Mouse (Mus musculus): Measurements from ENCODE around the gene Smo.
"Not testable (repeated sequence)": the region's sequence is repeated elsewhere in the genome, so short reads cannot be mapped to it uniquely, and the experiment has no call there.

Smo gene

DNA sequence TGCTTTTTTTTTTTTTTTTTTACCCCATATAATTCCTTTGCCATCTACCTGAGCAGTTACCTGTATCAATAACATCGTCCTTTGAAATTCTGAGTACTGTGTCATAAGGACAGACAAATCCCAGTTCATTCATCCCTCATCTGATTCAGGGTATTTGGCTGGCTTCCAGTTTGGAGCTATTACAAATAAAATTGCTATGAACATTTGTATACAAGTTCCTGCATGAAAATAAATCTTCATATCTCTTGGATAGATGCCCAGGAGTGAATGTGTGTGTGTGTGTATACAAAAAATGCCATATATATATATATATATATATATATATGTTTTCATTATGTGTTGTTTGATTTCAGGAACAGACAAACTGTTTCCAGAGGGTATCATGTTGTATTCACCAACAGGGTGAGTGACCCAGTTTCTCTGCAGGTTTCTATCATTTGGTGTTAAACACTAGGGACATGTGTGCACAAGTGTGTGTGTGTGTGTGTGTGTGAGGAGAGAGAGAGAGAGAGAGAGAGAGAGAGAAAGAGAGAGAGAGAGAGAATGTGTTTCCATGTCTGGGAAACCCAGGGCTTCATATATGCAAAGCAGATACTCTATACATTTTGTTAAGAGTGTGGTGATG lies 8.6 kb upstream of the Smo start:
- DNase-seq (ENCODE audit: low spot score): no peak

DNA sequence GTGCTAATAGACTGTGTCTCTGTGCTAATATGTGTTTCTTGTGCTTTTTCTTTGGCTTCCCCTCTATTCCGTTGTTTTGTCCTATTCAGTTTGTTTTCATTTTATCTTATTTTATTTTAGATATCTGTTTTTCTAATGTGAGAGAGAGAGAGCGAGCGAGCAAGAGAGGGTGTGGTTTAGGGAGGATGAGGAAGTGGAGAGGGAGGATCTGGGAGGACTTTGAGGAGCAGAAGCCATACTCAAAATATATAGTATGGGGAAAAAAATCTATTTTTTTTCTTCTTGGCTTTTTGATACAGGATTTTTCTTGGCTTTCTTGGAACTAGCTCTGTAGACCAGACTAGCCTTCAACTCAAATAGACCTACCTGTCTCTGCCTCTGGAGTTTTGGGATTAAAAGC lies 7.3 kb upstream of the Smo start:
- no peak for DNase-seq (ENCODE audit: low spot score)

DNA sequence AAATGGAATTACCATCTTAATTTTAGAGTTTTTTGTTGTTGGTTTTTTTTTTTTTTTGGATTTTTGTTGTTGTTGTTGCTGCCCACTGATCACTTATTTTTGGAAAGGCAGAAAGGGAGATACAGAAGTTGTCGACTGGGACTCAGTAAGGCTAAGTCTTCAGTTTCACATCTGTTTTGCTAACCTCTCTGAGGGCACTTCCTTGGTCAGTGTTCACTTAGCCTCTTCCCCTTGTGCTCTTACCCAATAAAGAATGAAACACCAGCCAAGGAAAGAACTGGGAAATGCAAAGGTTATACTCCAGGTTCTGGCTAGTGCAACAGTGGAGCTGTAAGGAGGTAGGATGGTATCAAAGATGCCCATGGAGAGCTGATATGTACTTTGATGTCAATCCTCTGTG lies 5.8 kb upstream of the Smo start:
- DNase-seq (ENCODE audit: low spot score): no peak

DNA sequence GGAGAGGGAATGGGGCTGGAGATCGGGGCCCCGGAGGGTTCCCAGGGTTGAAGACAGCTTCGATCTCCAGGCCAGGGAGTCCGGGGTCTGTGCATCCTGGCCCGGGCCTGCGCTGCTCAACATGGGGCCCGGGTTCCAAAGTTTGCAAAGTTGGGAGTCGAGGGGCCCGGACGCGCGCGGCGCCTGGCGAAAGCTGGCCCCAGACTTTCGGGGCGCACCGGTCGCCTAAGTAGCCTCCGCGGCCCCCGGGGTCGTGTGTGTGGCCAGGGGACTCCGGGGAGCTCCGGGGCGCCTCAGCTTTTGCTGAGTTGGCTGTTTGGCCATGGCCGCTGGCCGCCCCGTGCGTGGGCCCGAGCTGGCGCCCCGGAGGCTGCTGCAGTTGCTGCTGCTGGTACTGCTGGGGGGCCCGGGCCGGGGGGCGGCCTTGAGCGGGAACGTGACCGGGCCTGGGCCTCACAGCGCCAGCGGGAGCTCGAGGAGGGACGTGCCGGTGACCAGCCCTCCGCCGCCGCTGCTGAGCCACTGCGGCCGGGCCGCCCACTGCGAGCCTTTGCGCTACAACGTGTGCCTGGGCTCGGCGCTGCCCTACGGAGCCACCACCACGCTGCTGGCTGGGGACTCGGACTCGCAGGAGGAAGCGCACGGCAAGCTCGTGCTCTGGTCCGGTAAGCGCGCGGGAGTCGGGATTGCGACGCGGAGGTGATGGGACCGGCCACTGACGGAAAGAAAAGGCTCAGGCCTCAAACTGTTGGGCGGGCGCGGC lies 567 bp downstream of the Smo start:
- no peak for DNase-seq (ENCODE audit: low spot score)

DNA sequence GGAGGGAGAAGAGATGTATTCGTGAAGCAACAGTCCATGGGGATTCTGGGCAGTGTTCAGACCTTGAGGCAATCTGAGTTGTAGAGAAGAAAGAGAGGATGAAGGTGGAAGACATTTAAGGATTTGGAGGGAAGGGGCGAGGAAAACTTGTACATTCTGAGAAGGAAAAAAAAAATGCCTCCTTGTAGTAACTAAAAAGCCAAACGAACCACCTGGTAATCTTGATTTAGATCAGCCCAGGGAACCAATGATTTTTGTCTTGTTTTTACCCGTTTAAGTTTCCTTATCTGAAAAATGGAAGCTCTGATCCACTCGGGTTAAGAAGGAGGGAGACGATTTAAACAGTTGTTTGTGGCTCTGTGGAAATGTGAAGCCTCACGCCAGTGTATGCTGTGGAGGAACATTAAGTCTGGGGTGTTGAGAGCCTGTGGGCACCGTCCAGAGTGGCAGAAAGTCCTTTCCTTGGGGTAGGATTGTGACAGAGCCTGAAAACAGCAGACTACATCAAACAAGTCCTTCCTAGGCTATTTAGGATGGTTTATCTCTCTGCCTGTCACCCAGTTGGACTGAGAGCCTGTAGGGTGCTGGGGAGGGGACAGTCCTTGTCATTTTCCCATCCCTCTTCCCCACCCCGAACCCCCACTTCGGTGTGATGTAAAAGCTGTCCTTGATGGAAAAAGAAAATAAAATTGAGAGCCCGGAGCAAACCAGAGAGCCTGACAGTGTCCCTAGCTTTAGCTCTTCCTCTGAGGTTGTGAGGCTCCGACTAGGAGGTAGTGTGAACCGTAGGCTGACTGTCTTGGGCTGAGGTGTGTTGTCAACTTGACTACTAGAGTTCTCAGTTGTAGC lies 1.5 kb downstream of the Smo start:
- DNase-seq (ENCODE audit: low spot score): no peak

DNA sequence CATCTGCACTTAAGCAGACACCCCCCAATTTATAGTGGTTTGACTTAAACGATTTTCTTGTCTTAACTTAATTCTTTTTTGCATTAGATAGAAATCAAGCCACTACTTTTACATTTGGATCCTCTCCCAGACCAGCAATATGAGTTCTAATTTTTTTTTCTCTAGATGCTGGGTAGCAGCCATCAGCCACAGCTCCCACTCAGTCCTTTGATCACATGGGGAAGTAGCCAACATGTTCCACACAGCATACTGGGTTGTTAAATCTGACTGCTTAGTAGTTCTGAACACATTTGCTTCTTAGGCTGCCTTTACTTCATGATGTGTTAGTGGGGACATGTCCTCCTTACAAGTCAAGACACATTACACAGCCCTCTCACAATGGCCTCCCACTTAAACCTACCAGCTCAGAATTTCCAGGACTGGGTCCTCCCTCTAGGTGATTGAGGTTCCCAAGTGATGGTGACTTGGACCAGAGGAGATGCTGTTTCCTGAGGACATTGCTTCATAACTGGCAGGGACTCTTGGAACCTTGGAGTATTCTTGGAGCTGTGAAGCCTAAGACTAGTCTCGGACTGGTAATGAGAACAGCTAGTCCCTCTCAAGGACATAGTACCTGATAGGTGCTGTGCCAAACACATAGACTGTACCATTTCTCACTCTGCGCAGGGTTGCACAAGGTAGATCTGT lies 16.3 kb downstream of the Smo start:
- DNase-seq (ENCODE audit: low spot score): no peak

DNA sequence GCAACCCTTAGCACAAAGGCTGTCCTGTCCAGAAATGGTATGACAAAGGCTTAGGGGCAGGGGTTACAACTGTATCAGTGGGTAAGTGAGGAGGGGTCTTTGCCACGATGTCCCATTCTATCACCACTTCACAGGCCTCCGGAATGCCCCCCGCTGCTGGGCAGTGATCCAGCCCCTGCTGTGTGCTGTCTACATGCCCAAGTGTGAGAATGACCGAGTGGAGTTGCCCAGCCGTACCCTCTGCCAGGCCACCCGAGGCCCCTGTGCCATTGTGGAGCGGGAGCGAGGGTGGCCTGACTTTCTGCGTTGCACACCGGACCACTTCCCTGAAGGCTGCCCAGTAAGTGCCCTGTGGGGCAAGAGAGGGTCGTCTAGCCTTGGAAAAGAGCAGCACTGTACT lies 18.0 kb downstream of the Smo start:
- DNase-seq (ENCODE audit: low spot score): no peak

DNA sequence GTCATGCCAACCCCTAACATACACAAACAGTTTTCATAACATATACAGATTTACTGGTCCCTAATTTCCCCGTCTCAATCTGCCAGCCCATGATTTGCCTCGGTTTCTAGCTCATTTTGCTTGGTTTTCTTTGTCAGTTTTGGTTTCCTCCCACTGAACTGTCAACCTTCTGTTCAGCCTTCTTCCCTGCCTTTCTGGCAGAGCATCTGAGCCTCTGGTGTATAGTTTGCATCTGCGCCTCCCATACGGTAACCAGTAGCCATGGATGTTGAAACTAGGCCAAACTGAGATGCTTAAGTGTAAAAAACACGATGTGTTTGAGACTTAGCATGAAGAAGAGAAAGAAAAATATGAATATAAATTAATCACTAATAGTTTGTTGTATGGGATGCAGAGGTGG lies 20.7 kb downstream of the Smo start:
- no peak for DNase-seq (ENCODE audit: low spot score)

DNA sequence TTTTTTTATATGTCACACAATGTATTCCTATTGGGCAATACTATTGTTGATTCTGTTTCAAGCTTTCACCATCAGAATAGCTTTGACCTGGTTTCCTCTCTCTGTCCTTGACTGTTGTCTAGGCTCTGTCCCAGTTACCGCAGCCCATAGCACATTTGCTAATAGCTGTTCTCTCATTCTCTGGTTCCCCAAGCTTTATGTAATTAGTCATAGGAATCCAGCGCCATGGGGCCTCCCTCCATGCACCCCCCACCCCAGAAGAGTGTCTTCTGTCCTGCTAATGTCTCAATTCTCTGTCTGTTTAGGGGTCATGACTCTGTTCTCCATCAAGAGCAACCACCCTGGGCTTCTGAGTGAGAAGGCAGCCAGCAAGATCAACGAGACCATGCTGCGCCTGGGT lies 21.2 kb downstream of the Smo start:
- DNase-seq (ENCODE audit: low spot score): no peak

DNA sequence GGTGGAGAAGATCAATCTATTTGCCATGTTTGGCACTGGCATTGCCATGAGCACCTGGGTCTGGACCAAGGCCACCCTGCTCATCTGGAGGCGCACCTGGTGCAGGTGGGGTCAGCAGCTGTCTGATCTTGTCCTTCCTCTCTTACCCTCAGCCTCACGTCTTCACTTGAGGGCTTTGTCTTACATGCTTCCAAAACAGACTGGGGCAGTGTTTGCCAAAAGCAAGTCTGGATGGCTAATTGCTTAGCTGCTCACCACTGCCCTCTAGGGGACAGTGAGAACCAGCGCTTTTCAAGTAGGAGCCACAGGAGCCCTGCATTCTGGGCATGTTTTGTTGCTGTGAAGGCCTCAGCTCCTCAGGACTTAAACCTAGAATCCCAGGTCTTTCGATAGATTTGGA lies 23.1 kb downstream of the Smo start:
- peak; percentile 79 for DNase-seq (ENCODE audit: low spot score)

DNA sequence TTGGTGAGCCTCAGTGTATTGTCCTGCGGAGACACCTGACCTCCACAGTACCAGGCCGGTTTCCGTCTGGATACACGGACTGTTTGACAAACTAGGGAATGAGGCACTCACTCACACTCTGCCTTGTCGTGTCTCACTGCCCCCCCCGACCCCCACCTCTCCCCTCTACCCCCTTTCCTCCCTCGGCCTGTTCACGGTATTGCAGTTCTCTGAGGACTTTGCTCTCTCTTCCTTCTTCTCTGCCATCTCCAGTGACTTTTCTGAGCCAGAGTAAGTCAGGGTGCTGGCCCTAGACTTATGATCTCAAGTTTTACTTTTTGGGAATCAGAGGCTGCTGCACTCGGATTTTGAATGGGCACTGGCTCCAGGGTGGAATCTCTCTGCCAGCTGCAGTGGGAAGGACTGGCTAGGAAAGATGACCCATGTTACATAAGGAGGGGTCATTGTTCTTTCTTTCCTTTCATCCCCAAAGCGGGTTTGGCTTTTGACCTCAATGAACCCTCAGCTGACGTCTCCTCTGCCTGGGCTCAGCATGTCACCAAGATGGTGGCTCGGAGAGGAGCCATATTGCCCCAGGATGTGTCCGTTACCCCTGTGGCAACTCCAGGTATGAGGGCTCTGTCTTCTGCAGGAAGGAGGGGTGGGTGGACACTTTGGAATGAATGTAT lies 23.8 kb downstream of the Smo start:
- no peak for DNase-seq (ENCODE audit: low spot score)

DNA sequence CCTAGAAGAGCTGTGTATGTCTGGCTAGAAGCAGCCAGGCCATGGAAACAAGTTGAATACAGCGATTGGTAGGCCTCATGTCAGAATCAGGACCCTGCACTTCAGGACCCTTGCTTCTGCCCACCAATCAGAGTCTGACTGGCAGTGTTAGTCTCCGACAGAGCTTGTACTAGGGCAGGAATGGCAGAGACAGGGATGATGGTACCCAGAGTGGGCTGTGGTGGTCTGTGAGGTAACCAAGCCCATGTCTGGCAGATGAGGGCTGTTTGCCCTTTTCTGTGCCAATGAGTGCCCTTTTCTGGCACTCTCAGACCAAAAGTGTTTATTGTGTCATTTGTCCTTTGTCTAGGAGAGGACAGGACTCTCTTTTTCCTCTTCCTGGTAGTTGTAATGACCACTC lies 25.1 kb downstream of the Smo start:
- not testable (repeated sequence) for DNase-seq (ENCODE audit: low spot score)

DNA sequence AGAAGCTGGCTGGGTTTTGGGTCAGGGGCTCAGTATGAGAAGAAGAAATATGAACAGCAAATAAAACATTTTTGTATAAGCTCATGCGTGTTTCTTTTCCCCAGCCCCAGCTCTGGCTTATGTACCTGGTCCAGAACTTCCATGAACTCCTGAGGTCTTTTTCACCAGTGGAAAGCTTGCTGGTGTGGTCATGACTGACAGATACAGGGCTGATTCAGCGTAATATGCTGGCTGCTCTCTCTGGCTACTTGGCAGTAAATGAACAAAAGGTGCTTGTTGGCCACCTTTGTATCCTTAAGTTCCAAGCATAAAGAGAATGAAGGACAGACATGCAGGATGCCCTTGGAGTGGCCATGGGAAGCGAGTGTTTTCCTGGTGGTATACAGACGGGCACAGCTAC lies 26.0 kb downstream of the Smo start:
- no peak for DNase-seq (ENCODE audit: low spot score)

DNA sequence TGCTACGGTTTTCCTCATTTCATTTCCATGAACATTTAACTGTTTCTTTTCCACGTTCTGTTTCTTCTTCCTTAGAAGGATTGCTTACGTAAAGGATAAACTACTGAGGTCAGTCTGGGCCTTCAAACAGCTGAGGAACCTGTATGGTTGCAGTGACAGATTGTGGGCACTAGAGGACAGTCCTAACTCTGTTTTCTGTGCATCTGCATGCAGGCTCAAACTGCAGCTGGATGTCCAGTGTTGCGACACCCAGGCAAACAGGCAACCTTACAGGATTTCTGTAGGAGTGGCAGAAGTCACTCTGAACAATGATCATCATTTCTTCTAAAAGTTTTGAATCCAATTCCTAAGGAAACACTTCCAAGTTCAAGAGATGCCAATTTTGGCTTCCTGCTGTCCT lies 27.2 kb downstream of the Smo start:
- DNase-seq (ENCODE audit: low spot score): peak; percentile 40

DNA sequence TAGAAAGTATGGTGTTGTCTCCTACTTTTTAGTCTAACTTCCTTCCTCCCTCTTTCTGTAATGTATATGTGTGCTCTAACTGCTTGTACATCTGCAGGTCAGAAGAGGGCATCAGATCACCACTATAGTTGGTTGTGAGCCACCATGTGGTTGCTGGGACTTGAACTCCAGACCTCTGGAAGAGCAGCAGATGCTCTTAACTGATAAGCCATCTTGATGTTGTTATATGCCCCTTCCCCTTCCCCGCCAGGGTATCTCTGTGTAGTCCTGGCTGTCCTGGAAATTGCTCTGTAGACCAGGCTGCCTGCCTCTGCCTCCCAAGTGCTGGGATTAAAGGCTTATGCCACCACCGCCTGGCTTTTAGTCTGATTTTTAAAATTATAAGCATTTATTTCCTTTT lies 31.6 kb downstream of the Smo start:
- DNase-seq (ENCODE audit: low spot score): no peak

DNA sequence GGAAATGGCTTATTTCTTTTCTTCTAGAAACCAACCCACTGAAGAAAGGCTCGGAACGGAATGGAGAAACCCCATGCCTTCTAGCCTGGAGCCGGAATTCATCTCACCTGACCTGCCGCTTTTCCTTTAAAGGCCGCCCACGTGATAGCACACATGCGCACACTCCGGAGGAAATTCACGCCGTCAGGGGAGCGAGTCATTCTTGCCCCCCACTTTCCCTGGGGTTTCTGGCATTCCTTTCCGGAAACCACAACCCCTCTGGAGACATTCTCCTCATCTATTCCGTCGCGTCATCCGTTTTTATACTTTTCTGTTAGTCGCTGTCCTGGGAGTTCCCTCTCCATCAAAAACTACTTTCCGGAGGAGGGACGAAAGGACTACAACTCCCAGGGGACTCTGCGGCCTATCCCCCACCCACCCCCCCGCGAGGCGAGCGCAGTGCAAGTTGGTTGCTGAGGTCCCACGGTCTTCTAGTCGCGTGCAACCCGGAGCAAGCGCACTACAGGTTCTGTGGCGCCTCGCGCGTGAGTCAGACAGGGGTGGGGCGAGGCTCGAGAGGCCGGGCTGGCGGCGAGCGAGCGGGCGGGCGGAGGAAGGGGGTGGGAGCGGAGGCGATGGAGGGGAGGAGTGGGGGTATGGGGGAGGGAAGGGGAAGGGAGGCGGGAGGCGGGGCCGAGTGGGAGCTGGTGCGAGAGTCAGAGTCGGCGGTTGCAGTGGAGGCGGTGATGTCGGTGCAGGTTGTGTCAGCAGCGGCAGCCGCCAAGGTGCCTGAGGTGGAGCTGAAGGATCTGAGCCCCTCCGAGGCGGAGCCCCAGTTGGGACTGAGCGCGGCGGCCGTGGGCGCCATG lies 32.7 kb downstream of the Smo start, which contains the start of gene Ahcyl2:
Gene Ahcyl2 (plus strand): TSS at position 199 of the 848 bp plus-strand sequence.
- peak; percentile 85 for DNase-seq (ENCODE audit: low spot score)

DNA sequence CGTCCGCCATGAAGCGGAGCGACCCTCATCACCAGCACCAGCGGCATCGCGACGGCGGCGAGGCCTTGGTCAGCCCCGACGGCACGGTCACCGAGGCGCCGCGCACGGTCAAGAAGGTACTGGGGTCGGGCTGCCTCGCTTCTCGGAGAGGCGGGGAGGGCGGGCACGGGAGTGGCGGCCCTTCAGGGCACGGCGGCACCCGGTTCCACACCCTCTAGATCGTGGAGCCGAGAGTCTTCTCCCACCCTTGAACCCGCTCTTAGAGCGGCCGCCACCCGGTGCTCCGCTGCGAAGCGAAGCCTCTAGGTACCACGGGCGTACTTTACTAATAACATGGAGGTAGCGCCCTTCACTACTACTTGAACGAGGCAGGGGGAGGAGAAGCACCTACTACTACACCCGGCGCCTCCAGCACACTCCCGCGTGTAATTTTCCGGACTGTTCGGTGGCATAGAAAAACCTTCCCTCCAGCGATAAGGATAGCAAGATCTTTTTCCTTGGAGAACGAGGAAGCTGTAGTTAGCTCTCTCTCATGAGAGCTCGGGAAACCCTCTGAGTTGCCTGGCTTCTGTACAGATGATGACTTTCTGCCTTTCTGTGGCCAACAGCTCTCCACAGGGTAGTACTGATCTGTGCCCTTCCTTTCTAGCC lies 33.6 kb downstream of the Smo start:
- peak; percentile 36 for DNase-seq (ENCODE audit: low spot score)

DNA sequence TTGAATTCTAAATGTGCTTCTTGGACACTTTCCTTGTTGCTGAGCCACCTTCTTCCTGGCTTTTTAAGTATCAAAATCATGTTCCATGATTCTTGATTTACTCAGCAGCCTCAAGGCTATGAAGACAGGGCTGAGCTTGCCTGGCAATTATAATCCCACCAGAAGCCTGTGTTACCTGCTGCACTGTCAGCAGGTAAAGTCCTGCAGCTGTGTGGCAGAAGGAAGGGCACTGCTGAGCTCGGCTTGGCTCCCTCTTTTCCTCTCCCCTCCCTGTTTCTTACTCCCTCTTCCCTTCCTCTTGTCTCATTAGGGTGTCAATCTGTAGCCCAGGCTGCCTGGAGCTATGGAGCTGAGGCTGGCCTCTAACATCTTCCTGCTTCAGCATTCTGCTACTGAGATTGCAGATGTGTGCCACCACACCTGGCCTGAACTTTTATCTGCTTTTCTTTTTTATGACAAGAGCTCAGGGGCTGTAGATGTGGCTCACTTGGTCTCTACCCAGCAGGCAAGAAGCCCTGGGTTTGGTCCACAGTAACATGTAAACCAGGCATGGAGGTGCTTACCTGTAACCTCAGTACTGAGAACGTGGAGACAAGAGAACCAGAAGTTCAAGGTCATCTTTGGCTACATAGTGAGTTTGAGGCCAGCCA lies 35.5 kb downstream of the Smo start:
- no peak for DNase-seq (ENCODE audit: low spot score)

DNA sequence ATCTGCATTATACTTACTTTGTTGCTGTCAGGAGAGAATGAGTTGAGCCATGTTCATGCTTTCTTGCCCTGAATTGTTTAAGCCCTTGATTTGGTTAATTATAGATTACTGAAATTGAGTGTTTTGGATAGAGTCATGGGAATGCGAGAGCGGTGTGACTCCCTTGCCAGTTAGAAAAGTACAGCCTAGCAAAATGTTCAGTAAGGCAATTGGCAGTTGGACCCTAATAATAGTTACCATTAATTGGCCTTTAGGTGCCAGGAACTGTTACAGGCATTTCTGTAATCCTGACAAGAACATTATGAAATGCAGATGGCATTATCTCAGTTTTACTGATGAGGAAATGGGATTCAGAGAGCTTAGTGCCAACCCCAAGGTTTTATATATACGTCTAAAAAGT lies 36.9 kb downstream of the Smo start:
- DNase-seq (ENCODE audit: low spot score): no peak

DNA sequence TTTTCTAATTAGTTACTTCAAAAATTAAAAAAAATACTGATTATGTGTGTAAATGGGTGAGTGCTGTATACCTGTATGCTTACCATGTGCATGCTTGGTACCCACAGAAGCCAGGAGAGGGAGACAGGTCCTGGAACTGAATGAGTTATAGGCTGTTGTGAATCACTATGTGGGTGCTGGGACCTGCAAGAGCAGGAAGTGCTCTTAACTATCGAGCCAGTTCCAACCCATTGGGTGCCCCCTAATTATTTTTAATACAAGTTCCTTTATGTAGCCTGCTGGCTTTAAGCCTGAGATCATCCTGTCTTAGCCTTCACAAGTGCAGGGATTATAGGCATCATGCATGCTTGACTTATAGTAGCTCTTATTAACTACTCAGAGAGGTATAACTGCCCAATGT lies 38.9 kb downstream of the Smo start:
- DNase-seq (ENCODE audit: low spot score): no peak
